Mouse (Mus musculus) thymus, postnatal 14 days (tissue): ENCODE measurements at regions not wholly inside any gene's neighbourhood (a gene's known extent, or its start where the extent isn't known, plus 50 kb on each side); places are given as distances from the start of the nearest gene placed in this dataset.
A peak's percentile ranks its signal among the peaks of the same experiment; 100 is the strongest.

Source experiments
- DNase-seq: peaks from one replicate; pipeline ENCODE4 v3.0.0; 2021

DNA sequence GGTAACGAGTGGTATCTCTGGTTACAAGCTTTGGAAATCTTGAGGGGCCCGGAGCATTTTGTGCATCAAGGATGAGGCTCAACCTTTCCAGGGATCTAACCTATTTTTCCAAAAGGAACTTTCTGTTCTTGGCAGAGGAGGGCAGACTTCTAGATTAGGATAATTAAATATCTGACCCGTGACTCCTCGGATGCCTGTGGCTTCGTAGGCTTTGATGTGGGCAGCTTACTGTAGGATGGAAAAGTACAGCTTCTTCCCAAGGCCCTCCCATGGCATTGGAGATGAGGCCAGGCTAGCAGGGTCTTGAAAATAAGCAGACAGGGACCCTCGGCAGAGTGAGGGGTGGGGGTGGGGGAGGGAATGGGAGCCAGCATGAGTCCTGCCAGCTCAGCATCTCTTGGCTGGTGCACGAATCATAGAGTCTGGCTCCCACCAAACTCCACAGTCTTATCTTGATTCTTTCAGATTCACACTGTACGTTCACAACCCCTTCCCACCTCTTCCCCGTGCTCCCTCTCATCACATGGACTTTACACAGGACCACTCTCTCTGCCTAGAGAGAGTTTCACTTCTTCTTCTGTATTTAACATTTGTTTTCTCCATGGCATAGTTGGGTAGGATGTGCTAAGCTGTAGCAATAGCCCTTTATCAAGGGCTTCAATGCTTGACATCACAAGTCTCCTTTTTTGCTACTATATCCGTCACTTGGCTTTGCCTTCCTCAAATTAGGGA is 104.9 kb downstream of the E030025P04Rik start:
- DNase-seq = no peak

DNA sequence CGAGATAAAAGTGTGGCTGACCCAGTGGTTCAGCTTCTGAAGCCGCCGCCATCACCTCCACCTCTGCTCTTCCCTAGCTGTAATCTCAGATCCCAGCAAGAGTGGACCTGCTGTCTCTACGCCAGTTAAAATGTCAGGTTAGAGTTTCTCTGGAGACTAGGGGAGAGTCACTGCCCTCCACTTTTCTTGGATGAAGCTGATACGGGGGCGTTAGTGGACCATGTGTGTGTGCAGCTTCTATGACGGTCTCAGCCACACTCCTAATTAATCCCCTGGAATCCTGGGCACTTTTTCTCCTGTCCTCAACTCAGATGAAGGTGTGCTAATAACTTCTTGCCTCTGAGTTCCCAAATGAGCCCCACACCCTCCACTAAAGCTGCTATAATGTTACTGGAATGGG is 106.0 kb downstream of the E030025P04Rik start:
- DNase-seq = no peak

DNA sequence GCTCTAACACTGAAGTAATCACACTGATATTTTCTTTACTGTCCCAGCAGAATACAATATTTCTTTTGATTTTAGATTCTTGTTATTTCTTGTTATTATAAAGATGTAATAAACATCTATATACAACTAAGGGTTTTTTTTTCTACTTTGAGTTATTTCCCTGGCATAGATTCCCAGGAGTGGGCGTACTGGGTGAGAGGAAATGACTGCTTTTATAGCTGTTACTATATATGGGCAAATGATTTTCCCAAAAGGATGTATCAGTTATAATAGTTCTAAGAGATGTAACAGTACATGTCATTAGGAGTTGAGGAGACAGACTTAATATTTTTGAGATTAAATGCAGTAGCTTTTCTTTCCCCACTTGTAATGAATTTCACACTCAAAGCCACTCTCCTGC is 109.6 kb downstream of the E030025P04Rik start:
- DNase-seq = no peak

DNA sequence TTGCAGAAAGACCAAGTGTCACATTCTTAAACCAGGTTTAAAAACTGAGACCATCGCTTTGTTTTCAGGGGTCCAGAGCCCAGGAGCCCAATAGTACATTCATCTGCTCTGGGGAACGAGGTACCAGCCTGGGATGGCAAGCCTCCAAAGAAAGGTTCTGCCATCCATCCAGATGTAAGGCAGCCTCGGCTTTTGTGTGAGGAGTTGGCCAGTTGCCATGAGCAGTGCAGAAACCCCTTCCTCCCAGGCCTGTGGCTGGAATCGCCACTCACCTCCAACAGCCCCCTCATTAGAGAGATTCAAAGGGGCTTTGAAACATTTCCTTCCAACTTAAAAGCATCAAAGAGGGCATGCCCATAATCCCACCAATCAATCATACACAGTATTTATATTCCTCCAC is 110.1 kb downstream of the E030025P04Rik start:
- DNase-seq = no peak

DNA sequence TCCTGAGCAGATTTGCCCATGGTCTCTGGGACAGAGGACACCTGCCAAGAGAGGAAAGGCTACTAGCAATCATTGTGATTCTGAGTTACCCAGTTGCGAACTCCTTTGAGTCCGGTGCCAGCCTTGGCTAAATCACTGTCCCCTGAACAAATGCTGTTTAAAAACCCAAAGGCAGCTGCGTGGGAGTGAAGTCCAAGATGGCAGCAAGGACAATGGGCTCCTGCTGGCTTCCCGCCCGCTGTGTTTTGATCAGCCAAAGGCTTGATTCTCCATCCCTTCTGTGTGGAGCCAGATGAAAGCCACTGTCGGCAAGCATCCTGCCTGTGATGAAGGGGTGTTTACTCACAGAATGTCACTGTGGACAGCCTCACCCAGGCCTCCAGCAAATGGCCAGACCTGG is 111.4 kb downstream of the E030025P04Rik start:
- DNase-seq = no peak

DNA sequence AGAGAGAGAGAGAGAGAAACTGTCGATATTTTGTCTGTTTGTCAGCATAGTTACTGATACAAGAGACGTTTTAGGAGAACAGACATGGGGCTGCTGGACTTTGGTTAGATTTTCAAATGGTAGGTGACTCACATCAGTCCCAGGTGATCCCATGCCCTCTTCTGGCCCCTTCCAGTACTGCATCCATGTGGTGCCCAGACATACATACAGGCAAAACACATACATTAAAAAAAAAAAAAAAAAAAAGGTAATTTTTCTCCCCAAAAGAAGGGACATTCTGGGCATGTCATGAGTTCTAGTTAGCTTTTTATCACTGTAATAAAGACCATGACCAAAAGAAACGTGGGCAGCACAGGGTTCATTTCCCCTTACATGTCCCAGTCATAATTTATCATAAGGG is 110.3 kb downstream of the Axin2 start:
- DNase-seq = peak; percentile 60

DNA sequence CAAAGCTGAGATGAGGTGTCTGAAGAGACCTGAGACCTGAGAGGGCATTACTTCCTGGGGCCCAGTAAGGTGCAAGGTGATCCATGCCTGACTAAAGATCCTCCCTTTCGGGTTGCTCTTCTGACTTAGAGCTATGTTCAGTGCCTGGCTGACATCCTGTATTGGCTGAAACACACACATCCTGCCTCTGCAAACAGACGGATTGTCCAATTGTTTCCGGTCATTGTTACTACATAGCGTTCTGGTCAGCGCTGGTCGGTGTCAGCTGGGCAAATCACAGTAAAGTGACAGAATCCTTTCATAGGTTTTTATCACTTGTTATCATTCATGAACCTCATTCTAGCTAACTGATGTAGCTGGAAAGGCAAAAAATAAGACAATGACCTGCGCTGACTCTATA is 109.7 kb downstream of the Axin2 start:
- DNase-seq = no peak

DNA sequence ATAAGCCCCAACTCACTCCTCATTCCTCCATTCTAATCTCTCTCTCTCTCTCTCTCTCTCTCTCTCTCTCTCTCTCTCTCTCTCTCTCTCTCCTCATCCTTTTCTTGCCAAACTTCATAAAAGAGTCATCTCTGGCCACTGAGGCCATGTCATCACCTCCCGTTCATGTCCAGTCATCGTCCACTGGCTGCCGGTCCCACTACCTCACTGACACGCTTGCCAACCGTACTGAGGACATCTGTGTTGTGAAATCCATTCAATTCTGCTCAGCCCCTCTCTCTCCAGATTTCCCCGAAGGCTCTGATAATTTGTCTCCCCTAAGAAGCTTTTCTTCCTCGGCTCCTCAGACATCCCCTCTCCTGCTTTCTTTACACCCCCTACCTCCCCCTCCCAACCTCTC is 94.7 kb downstream of the Axin2 start:
- no peak for DNase-seq

DNA sequence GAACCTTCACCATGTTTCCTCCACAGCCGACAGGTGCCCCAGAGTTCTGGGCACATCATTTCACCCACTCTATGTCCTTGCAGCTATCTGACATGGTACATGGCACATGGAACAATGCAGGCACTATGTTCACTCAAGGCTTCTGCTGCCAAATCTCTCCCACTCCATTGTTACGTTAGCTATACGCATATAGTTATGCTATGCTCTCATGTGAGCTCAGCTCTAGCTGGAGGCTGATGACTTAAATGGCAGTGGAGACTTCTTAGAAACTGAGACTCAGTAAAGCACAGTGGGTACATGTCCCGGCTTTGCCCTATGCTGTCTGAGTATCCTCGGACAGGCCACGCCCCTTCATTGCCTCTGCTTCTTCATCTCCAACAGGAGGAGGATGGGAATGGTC is 91.0 kb downstream of the Axin2 start:
- DNase-seq = no peak

DNA sequence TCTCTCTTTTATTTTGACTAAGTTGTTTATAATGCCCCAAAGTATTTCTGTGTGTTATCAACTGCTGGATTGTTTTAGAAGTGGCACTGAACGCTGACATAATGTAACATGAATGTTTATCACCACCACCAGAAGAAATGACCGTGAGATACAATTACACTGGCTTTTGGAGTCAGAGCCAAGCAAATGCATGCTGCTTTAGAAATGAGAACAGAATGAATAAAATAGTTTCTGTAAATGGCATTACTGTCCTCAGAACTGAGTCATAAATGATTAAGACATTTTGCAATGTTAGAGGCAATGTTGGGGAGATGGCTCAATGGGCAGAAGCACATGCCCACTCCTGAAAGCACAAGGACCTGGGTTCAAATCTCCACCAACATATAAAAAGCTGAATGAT is 88.7 kb downstream of the Axin2 start:
- DNase-seq = no peak

DNA sequence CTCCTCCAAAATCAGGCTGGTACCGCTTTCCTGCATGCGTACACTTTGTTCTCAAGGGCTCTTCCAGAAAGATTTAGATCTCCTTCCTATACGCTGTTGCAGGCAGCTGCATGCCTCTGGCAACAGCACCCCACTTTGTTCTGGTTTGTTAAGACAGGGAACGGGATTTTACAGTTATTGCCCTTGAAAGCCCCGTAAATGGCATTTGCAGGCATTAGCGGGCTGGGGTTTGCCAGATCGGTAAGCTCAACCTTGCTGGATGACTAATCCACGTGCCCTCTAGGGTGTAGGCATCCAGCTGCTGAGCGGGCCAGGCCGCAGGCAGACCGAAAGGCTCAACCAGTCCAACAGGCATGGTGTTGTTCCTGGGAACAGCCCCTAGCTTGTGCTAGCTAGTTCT is 85.5 kb downstream of the Axin2 start:
- DNase-seq = no peak
